Mouse (Mus musculus) brain, embryonic 14.5 days (tissue): ENCODE measurements around the gene Tlk2. TPM values are rescaled to one million over a fixed set of nuclear protein-coding genes. Genes with fewer than 3 reads are reported as not detected.

Experiments
- DNase-seq: peaks from one replicate; pipeline ENCODE4 v3.0.0-alpha.2; 2011; ENCODE audit warnings: low read depth
- CTCF ChIP-seq: fragments of 200-500 bp; IDR thresholded peaks from 2 replicates; pipeline ENCODE4 v1.5.1; 2012; ENCODE audit warnings: inconsistent platforms, mild to moderate bottlenecking, moderate library complexity, borderline replicate concordance; ENCODE audit not compliant: insufficient read depth, insufficient read length; ENCODE audit errors: extremely low read depth
- POLR2A ChIP-seq: fragments of 200-500 bp; IDR thresholded peaks from 2 replicates; pipeline ENCODE4 v1.6.1; 2012; ENCODE audit warnings: mild to moderate bottlenecking, inconsistent platforms, borderline replicate concordance; ENCODE audit not compliant: poor library complexity, insufficient read depth, insufficient read length, severe bottlenecking; ENCODE audit errors: extremely low read depth
- polyA plus RNA-seq: library from polyadenylated mRNA; depleted of rRNA; stranded (reverse); fragments of >200 nt; gene quantifications from 2 replicates; pipeline ENCODE4 v1.2.3, GENCODE M21; 2012

Tlk2 gene
- polyA plus RNA-seq, 1 experiment = 53.9 TPM

DNA sequence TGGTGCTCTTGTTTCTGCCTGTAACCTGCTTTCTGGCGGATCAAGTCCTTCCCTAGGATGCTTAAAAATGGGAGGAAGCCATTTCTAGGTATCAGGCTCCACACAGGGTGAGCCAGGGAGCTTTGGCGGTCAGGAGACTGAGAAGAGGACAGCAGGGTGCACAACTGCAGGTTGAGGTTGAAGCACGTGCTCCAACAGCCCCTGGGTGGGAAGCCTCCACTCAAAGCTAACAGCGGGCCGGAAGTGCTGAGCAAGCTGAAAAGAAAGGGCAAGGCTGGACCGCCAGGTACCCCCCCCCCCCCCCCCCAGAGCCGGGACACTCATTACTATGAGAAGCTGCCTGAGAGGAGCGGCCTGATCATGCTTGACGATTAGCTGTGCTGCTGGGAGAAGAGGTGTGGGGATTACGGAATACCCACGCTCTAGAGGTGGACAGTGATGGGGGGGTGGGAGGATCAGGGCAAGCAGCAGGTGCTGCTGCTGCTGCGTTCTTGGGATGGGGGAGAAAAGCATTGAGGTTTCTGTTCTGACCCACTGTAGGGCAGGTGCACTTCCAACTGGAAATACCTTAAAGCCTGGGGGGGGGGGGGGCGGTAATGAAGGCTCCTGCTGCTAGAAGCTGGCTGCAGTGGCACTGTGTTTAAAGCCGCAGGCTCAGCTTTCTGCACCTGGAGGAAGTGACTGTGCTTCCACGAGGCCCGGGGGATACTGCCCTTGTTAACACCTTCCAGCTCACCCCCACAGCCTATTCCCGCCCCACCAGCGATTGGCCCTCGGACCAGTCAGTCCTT, 27.2 kb upstream of the Tlk2 start:
- DNase-seq = peak; percentile 10
- TF ChIP-seq POLR2A (no peak), CTCF (no peak)

DNA sequence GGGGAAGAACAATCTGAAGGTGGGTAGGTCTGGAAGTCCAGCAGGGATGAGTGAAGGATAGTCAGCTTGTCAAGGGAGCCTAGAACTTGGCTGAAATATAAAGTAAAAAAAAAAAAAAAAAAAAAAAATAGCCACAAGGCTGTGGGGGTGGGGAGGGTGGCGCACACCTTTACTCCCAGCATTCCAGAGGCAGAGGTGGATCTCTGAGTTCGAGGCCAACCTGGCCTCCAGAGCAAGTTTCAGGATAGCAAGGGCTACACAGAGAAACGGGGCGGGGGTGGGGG, 26.6 kb upstream of the Tlk2 start:
- no peak for DNase-seq
- TF ChIP-seq POLR2A (no peak), CTCF (no peak)

DNA sequence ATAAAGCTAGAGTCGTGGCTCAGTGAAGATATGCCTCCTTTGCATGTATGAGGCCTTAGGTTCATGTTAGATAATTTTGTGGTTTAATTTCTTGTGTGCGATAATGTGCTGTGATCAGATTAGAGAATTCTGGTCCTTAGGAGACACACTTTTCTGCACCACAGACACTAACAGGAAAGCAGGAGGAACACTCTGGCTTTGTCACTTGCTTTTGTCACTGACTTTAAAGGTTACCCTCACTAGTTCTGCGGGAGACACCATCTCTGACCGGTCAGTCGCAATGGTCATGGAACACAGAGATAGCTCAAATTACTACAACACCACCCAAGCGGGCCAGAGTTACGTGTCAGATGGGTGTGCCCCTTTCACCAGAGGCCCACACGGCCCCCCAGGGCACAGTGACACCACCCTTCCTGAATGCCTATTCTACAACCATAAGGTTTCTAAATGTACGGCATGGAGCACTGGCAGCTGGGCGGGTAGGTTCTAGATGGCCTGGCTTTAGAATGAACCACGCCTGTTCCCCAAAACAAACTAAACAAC, 26.2 kb upstream of the Tlk2 start:
- TF ChIP-seq CTCF (no peak), POLR2A (no peak)
- DNase-seq = no peak

DNA sequence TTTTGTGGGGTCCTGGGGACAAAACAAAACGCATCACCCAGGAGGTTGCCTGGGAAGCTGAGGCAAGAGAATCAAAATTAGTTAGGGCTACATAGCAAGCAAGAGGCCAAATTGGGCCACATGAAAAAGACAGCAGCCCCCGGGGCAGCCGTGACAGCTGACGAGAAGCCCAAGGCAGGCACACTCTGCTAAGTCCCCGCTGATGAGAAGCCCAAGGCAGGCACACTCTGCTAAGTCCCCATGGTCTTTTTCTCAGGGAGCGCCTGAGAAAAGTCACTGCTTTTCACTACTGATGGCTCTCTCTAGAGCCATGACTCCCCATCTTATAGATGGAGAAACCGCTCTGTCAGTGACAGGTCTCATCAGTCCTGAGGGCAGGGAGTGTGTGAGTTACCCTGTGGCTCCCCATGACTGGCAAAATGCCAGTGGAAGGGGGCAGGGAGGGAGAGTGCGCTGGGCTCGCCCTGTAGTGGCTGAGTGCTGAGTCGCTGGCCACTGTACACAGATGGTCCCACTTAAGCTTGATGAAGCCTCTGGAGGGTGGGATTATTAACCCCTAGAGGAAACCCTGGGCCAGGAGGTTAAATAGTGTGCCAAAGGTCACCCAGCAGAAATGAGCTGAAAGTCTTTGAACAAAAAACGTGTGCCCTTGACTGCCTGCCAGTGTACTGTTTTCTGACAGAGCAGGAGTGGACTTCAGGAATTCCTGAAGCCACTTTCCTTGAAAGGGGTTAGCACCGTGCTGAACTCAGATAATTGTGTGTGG, 25.4 kb upstream of the Tlk2 start:
- TF ChIP-seq POLR2A (no peak), CTCF (no peak)
- DNase-seq = peak; percentile 50

DNA sequence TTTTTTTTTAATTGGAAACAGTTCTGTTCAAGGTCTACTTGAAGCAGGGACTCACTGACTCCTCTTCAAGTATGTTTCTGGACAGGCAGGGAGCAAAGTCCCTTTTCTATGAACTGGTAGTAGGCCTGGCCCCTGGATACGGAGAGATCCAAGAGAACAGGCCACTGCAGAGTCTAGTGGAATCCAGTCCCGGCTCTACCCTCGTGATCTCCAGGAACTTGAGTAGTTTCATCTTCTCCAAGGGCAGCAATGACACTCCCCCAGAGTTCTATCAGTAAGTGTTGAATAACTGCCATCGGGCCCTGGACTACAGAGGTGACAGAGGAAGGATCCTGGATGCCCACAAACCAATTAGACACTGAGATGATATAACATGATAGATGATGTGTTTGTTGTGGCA, 22.7 kb upstream of the Tlk2 start:
- TF ChIP-seq CTCF (no peak), POLR2A (no peak)

DNA sequence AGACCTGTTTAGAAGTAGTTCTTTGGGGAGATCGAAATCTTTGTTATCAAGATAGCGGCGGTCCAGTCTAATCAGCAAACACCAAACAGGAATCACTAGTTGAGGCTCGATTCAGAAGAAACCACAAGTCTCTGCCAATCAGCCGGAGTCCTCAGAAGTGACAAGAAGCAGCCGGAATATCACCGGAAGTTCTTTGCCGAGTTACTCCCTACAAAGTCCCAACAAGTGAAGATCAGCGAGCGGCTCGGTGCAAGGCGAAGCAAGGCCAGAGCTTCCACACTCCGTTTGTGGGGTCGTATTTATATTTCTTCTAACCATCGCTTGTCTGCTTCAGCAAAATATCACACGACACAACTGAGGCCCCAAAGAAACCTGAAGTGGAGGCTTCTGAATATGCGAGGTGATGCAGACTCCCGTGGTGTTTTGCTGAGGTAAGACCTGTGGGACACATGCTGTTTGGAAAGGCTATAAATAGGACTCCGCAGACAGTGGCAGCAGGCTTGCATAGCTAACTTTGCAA, 21.8 kb upstream of the Tlk2 start:
- TF ChIP-seq POLR2A (no peak), CTCF (no peak)
- no peak for DNase-seq

More for the DNA sequence above, 22.7 kb upstream of the Tlk2 start:
- no peak for DNase-seq

DNA sequence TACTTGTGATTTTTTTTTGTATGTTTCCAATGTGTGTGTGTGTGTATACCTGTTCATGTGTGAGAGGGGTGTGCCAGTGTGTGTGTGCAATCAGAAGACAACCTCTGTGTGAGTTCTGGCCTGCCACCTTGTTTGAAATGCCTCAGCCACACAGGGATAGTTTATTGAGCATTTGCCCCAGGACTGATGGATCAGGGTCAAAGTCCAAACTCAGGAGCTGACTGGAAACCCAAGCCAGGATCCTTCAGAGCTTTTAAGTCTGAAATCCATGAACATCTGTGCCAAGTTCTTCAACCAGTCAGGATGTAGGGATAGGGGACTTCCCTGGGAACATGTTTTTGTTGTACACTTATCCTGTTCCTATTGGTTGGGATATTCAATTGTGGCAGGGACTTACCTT, 20.6 kb upstream of the Tlk2 start:
- no peak for DNase-seq
- no peak for TF ChIP-seq CTCF
- no peak for TF ChIP-seq POLR2A

DNA sequence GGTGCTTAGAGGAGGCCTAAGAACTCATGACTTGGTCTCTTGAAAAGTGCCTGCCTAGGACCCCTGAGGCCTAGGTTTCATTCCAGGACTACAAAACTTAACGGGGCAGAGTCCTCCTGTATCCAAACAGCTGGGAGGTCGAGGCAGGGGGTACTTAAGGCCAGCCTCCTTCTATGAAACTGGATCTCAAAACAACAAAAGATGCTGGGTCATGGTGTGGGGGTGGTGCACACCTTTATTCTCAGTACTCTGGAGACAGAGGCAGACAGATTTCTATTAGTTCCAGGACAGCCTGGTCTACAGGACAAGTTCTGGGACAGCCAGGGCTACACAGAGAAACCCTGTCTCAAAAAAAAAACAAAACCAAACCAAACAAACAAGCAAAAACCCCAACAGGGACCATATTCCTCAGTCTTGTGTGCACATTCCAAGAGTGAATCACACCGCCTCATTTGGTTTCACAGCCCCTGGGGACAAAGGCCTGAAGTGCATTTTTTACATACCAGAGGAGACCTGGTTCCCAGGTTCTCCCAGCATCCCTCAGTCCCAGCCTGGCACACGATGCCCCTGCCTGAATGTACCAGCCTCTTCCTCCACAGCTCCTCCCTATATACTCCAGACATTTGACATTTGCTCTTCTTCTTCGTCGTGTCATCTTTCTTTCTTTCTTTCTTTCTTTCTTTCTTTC, 18.8 kb upstream of the Tlk2 start:
- TF ChIP-seq POLR2A (no peak), CTCF (no peak)
- no peak for DNase-seq

DNA sequence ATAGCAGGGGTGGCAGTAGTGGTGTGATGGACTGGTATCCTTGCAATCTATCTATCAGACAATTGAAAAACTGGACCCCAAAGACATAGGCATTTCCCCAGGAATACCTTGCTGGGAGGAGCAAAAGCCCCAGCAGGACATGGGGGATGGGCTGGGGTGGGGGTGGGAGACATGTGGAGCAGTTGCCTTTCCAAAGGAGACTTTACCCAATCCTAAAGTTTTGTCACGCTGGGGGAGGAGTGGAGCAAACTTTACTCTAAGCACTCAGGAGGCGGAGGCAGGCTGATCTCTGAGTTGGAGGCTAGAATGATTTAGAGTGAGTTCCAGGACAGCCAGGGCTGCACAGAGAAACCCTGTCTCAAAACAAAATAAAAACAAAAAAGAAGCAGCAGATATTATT, 17.2 kb upstream of the Tlk2 start:
- no peak for DNase-seq
- TF ChIP-seq CTCF = no peak
- no peak for TF ChIP-seq POLR2A

DNA sequence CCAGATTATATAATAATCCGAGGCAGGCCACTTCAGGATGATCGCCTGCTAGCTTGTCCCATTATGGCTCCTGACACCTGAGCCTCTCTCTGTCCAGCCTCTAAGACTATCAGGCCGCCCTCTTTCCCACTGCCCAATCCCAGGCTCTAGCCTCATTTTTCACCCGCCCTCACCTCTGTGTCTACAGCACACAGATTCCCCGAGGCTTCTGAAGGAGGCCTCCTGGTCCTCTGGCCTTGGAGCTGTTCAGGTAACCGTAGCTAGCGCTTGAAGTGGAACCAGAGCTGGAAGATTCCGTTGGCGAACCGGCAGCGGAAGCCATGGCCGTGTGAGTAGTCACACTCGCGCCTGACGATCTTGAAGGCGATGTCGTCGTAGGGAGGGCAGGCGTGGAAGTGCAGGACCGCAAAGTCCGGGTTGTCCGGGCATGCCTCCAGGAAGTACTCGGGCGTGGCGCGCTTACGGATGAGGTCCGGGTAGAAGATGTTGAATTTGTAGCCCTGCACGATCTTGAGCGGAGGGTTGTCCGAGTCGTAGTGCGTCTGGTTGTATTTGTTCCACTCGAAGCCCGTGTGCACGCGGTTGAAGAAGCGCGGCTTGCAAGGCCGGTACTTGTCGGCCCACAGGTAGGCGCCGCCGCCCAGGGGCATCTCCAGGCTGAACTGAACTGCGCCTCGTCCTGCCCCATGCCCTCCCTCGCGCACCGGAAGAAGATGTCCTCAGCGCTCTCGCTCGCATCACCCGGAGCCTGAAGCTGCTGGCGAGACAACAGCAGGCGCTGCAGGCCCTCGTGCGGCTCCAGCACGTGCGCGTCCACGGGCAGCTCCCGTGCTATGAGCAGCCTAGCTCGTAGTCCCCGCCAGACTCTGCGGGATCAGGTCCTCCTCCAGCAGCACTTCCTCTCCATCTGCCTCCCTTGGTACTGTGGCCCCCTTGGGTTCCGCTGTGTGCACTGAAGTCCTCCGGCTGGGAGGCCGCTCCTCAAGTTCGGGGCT, 13.8 kb upstream of the Tlk2 start:
- no peak for DNase-seq
- TF ChIP-seq POLR2A = no peak
- no peak for TF ChIP-seq CTCF

DNA sequence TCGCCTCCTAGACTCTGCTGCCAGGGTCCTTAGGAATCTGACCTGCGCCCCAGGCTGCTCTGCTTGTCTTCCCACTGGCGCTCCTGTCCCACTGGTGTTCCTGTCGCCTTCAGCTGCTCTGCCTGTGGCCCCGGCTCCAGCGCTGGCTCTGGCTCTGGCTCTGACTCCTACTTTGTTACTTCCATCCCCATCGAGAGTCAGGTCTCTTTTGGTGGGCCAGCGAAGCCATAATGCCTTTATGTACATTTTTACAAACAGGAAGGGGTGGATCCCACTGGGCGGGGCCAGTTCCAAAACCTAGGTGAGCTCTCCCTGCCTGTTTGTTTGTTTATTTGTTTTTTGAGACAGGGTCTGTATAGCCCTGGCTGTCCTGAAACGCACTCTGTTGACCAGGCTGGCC, 11.8 kb upstream of the Tlk2 start:
- DNase-seq = no peak
- TF ChIP-seq CTCF (no peak), POLR2A (no peak)

DNA sequence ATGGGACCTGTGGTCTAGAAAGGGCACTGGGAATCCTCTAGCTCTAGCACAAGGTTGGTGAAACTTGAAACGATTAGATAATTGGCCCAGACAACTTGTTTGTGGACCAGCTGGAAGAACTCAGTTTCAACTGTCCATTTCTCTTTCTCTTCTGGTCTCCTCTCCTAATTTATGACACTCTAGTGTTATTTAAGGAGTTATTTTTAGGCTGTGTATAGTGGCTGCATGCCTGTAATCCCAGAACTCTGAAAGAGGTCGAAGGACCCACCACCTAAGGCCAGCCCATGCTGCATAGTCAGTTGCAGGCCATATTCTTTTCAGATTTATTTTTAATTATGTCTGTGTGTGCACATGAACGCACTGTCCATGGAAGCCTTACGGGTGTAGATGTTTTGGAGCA, 916 bp downstream of the Tlk2 start:
- TF ChIP-seq CTCF = no peak
- no peak for TF ChIP-seq POLR2A
- DNase-seq = no peak

DNA sequence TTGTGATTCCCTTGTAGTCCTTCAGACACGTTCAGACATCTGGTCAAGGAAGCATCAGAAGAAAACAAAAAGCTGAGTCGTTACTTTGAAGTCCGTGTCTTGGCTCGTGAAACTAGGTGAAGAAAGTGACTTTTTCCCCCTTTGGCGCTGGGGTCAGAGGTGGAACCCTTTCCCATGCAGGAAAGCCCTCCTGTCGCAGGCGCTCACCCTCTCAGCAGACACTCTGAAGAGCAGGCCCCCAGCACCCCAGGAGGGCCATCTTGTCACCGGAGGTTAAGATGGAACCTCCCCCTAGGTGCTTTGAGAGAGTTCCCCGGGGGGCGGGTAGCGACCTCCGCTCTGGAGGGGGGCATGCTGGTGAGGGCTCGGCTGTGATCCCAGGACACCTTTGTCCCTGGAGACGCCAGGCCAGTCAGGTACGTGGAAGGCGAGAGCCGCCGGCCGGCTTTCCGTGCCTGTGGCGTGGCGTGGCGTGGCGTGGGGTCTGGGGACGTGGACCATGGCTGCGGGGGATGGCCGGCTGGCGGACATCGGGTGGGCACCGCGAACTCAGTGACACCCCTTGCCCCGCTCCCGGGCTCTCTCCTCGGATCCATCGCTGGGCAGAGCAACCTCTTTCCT, 2.0 kb downstream of the Tlk2 start:
- peak; percentile 54 for DNase-seq
- no peak for TF ChIP-seq POLR2A
- no peak for TF ChIP-seq CTCF
